Mouse (Mus musculus) limb, embryonic 13.5 days (tissue): ENCODE results near the gene Irf2bpl. TPM values are rescaled to one million over a fixed set of nuclear protein-coding genes. Genes with fewer than 3 reads are reported as not detected.

Source experiments
- ATAC-seq: fragments of 200-750 bp; cut with Nextera tagmentation; 2 replicates; pipeline ENCODE4 v1.8.0; 2017; ENCODE audit warnings: low read depth, moderate number of reproducible peaks, moderate TSS enrichment; ENCODE audit not compliant: low FRiP score
- H3K27ac ChIP-seq: fragments of 300-500 bp; sonication (generic); 2 replicates; pipeline ENCODE4 v1.5.1; 2015; ENCODE audit warnings: inconsistent platforms, mild to moderate bottlenecking, moderate library complexity
- H3K27me3 ChIP-seq: fragments of 300-500 bp; sonication (generic); 2 replicates; pipeline ENCODE4 v1.6.1; 2015; ENCODE audit warnings: mild to moderate bottlenecking, inconsistent platforms
- H3K36me3 ChIP-seq: fragments of 300-500 bp; sonication (generic); 2 replicates; pipeline ENCODE4 v1.6.1; 2015; ENCODE audit warnings: inconsistent platforms, mild to moderate bottlenecking, moderate library complexity
- H3K4me1 ChIP-seq: fragments of 300-500 bp; sonication (generic); 2 replicates; pipeline ENCODE4 v1.6.1; 2015; ENCODE audit warnings: inconsistent platforms
- H3K4me2 ChIP-seq: fragments of 300-500 bp; sonication (generic); replicated peaks from 2 replicates; pipeline ENCODE4 v1.6.1; 2015; ENCODE audit warnings: inconsistent platforms, mild to moderate bottlenecking, moderate library complexity
- H3K4me3 ChIP-seq: fragments of 300-500 bp; sonication (generic); 2 replicates; pipeline ENCODE4 v1.5.1; 2015; ENCODE audit warnings: moderate library complexity, mild to moderate bottlenecking, inconsistent platforms
- H3K9ac ChIP-seq: fragments of 300-500 bp; sonication (generic); 2 replicates; pipeline ENCODE4 v1.6.1; 2015; ENCODE audit warnings: mild to moderate bottlenecking, inconsistent platforms
- H3K9me3 ChIP-seq: fragments of 300-500 bp; sonication (generic); 2 replicates; pipeline ENCODE4 v1.6.1; 2016; ENCODE audit warnings: inconsistent platforms
- WGBS: fragments of 180-500 bp; shearing (Covaris S2); methylation state at CpG from one replicate; pipeline ENCODE4 v1.1.7; 2015; 5-methylcytosine and 5-hydroxymethylcytosine counted together
- polyA plus RNA-seq: library from polyadenylated mRNA; unstranded; fragments of >200 nt; fragmentation: Nextera tagmentation; extraction: Ambion mirVana; gene quantifications from 2 replicates; pipeline ENCODE4 v1.2.1, GENCODE M21; 2015

Gene Irf2bpl
- polyA plus RNA-seq: 39.2 and 41.2 TPM in 2 replicates

DNA sequence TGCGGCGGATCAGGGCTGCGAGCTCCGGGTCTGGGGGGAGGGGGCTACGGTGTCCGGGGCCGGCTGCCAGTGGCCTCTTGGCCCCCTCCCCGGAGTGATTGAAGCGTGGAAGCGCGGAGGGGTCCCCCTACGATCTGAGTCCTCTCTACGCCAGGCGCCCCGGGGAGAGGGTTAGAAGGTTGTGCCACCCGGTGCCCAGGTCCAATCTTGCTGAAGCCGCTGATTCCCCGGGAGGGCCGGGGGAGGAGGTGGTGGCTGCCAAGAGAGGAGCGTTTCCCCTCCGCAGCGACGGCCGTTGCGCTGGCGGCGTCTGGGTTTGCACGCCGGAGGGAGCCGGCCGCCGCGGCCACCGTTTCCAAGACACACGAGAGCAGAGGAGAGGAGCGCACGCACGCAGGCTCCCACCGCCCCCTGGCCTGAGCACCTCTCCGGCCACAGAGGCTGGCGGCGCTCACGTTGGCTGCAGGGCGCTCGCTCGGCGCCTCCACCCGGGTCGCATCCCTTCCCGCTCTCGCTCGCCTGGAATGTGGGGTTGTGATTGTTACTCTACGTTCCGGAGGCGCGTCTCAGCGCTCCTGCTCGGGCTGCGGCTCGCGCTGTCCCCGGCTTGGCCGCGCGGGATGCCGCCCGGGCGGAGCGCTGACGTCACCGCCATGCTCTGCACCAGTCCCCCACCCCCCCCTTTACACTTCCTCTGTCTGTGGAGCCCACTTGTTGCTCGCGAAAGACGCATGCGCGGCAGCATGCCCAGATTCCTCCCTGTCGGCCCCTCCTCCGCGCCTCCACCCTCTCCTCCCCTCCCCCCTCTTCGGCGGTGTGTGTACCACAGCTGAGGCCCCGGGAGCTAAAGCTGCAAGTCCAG, at the start of gene Irf2bpl:
Gene Irf2bpl (minus strand): TSS at position 602 of the 862 bp plus-strand sequence.
- H3K27me3 ChIP-seq: no peaks in the 10 kb centered on the region
- H3K4me1 ChIP-seq: peaks cover 66% of the 10 kb centered on the region
- peak within 1 kb of the TSS; percentile 92 for H3K4me3 ChIP-seq
- WGBS: under 1% methylated on average over 80 of the region's 82 CpGs
- peak within 1 kb of the TSS; percentile 99 for H3K4me2 ChIP-seq
- H3K36me3 ChIP-seq: peaks cover 10% of the 10 kb centered on the region
- H3K27ac ChIP-seq: peak within 1 kb of the TSS; percentile 100
- H3K9ac ChIP-seq: peak within 1 kb of the TSS; percentile 98
- H3K9me3 ChIP-seq: no peaks in the 10 kb centered on the region
- peak; percentile 89 for ATAC-seq

DNA sequence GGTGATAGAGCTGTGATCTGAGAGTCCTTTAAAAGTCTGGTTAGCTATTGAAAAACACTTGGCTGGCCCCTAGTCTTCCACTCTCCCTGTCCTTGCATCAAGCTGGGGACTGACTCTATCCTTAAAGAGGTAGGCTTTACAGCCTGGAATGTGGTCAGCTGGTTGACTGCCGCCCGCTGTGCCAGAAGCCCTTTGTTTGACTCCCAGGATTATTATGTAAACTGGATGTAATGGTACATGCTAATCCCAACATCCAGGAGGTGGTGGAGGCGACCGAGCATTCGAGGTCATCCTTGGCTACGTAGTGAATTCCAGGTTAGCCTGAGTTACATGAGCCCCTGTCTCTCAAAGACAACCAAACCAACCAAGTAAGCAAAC, 48.0 kb upstream of the Irf2bpl start:
- H3K36me3 ChIP-seq: no peaks in the 10 kb centered on the region
- H3K27ac ChIP-seq: no peak overlapping the region
- no peak for ATAC-seq
- H3K9me3 ChIP-seq: peaks cover 13% of the 10 kb centered on the region
- 0 out of 2 replicates have a peak, but pooled peaks cover 4% of the 10 kb centered on the region for H3K4me1 ChIP-seq
- 37% methylated on average over 6 of the region's 6 CpGs for WGBS
- no peak overlapping the region for H3K4me2 ChIP-seq
- H3K9ac ChIP-seq: no peak overlapping the region
- no peaks in the 10 kb centered on the region for H3K27me3 ChIP-seq
- no peak overlapping the region for H3K4me3 ChIP-seq

DNA sequence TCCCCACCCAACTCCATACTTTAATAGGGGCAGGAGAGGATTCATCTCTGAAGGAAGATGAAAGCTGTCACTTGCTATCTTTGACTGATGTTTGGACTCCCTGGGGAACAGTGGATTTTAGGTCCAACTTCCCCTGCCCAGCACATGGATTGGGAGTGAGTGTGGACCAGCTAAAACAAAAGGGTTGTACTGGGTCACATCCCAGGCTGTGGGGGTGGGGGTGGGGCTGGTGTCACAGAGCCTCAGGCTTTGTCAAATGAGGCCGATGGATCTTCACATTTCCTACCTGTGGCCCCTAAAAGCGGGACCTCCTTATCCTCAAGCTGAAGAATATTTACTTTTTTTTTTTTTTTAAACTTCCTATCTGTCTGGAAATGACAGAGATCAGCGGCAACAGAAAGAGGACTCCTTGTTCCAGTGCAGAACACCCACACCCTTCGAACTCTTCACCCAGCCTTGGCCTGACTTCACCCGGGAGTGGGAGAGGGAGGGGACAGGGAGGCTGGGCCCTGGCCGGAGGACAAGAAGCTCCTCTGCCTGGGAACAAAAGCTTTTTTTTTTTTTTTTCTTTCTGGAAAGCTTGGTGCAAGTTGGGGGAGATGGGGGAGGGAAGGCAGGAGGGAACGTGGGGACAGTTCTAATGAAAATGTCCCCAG, 47.4 kb upstream of the Irf2bpl start:
- Histone ChIP-seq H3K9me3 (peaks cover 13% of the 10 kb centered on the region), H3K27me3 (no peaks in the 10 kb centered on the region), H3K4me1 (0 out of 2 replicates have a peak, but pooled peaks cover 4% of the 10 kb centered on the region), H3K4me3 (no peak overlapping the region), H3K9ac (no peak overlapping the region), H3K4me2 (no peak overlapping the region), H3K27ac (no peak overlapping the region), H3K36me3 (no peaks in the 10 kb centered on the region)
- WGBS: 19% methylated on average over 7 of the region's 7 CpGs
- ATAC-seq: no peak

DNA sequence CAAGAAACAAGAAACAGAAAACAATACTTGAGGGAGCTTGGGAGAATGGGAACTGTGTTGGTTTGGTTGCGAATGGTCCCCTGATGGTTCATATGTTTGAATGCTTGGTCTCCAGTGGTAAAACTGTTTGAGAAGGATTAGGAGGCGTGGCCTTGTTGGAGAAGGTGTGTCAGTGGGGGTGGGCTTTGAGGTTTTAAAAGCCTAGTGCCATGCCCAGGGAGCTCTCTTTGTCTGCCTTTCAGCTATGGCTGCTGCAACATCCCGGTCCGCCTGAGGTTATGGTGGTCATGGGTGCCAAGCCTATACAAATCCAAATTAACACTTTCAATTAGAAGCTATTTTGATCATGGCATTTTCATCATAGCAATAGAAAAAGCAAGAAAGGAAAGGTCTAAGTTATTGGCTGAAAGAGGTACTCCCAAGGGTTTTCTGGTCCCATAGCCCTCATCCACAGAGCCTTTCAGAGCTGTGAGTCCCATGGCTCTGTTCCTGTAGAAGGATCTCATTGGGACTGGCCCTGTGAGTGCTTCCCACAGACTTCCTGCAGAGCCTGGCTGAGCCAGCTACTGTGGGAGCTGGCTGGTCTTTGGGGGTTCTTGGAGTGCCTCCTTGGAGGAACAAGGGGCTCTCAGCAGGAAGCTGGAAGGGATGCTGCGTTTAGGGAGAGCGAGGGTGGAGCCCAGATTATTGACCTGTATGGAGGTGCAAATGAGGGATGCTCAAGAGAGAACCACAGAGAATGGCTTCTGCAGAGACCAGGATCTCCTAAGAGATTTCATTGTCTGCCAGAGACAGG, 46.5 kb upstream of the Irf2bpl start:
- ATAC-seq: no peak
- Histone ChIP-seq H3K9me3 (peaks cover 13% of the 10 kb centered on the region), H3K27ac (no peak overlapping the region), H3K4me3 (no peak overlapping the region), H3K9ac (no peak overlapping the region), H3K36me3 (no peaks in the 10 kb centered on the region), H3K4me1 (0 out of 2 replicates have a peak, but pooled peaks cover 4% of the 10 kb centered on the region), H3K4me2 (no peak overlapping the region), H3K27me3 (no peaks in the 10 kb centered on the region)
- 81% methylated on average over 6 of the region's 6 CpGs for WGBS

DNA sequence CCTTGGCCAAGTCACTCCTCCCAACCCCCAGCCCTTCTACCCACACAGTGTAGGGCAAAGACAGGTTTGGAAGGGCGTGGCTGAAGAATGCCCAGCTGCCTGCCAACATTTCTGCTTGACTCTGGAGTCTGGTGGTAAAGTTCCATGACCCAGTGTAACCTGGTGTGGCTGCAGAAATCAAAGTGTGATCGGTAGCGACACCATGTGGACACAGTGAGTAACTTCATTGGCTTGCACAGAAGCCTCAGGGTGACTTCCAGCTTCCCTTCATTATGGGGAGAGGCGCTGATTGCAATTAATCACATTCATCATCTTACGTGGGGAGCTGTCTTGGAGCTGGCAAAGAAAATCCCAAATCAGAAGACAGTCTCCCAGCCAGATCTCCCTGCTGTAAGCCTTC, 39.2 kb upstream of the Irf2bpl start:
- ATAC-seq: peak; percentile 32
- no peak overlapping the region for H3K4me3 ChIP-seq
- no peaks in the 10 kb centered on the region for H3K36me3 ChIP-seq
- peaks cover 10% of the 10 kb centered on the region for H3K4me1 ChIP-seq
- H3K27me3 ChIP-seq: no peaks in the 10 kb centered on the region
- no peak overlapping the region for H3K27ac ChIP-seq
- no peak overlapping the region for H3K9ac ChIP-seq
- 3% methylated on average over 5 of the region's 5 CpGs for WGBS
- peaks cover 9% of the 10 kb centered on the region for H3K9me3 ChIP-seq
- H3K4me2 ChIP-seq: no peak overlapping the region

DNA sequence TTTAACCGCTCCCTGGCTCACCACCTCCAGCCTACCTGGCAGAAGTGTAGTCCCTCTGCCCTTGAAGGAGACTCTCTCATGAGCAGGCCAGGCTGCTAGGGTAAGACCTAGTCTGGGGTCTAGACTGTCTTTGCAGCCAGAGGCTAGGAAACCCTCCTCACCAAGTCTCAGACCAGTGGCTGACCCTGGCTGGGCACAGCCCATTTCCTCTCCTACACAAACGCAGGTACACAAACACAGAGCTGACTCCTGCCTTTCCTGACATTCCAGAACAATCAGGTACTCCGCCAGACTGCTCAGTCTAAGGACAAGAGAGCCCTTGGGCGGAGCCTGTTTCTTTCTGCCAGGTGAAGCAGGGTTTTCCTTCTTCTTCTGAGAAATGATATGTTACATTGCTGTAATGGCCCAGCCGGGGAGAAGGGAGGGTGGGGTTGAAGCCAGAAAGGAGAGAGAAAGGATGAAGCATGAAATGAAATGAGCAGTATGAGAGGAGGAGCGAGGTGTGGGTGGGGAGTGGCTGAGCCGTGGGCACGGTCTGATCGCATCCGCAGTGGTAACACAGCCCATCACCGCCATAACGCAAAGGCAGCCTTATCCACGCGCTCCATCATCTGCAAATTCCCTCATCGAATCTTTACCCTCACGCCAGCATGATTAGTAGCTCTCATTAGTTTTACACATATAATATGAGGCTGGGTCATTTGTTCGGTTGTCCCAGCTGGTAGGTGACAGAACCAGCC, 34.6 kb upstream of the Irf2bpl start:
- 78% methylated on average over 17 of the region's 17 CpGs for WGBS
- ATAC-seq: no peak

DNA sequence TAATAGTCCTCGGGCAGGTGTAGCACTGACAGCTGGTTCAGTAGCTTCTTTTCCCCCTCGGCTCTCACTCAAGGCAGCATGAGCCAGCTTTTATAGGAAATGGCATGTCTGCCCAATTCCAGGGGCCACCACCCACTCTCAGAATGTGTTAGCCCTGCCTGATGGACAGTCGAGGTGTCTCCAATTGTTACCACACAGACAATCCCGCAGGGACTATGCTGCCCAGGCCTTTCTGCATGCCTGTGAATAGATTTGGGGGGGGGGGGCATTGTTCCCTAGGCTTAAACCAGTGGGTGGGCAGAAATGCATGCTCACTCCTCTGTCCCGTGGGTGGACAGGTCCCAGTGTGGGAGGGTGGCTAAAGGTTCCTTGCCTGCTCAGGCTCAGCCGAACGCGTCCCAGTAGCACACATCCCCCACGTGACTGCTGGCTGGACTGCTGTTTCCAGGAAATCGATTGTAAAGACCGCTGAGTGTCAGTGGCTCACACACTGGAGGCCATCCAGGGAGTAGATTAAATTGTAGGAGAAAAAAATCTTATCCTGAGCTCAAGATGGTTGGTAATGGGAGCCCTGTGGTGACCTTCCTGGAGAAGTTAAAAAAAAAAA, 33.9 kb upstream of the Irf2bpl start:
- 29% methylated on average over 11 of the region's 11 CpGs for WGBS

More for the DNA sequence above, 34.6 kb upstream of the Irf2bpl start:
- Histone ChIP-seq H3K36me3 (no peaks in the 10 kb centered on the region), H3K9ac (no peak overlapping the region), H3K4me3 (no peak overlapping the region), H3K27me3 (peaks cover 3% of the 10 kb centered on the region), H3K4me2 (no peak overlapping the region), H3K9me3 (no peaks in the 10 kb centered on the region), H3K27ac (0 out of 2 replicates have a peak overlapping the region, but pooled peaks have one; percentile 7), H3K4me1 (peaks cover 23% of the 10 kb centered on the region)

DNA sequence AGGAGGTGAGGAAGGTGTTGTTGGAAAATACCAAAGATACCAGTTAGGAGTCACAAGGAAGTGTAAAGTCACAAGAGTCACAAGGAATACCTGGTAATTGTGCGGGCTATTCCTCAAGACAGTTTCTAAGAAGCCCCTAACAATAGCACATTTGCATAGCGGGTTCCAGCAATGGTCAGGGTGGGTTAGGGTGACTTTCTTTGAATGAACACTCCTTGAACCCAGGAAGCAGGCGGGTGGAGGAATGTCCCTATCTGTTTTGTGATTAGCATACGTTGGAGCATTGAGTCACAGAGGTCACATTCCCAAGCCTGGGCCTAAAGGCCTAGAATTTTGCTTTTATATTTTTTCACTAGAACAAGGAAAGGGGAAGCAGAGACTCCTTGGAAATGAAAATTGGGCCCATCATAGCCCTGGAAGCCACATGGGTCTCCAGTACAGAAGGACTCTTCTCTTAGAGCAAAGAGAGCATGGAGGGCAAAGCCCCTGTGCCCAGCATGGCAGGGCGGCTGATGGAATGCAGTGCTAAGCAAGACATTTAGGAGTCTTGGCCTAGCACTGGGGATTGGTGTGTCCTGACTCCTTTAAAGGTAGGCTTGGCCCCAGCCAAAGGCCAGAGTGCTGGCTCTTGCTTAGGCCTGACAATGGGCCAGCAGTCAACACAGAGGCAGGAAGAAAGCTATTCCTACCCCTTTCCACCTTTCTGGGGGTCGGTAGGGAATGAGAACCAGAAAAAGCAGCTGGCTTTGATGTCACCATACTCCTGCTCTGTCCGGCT, 32.4 kb upstream of the Irf2bpl start:
- WGBS: 79% methylated on average over 7 of the region's 7 CpGs
- Histone ChIP-seq H3K4me2 (no peak overlapping the region), H3K9me3 (no peaks in the 10 kb centered on the region), H3K4me1 (peaks cover 27% of the 10 kb centered on the region), H3K9ac (no peak overlapping the region), H3K4me3 (no peak overlapping the region), H3K36me3 (no peaks in the 10 kb centered on the region), H3K27ac (no peak overlapping the region), H3K27me3 (peaks cover 13% of the 10 kb centered on the region)
- ATAC-seq: no peak

More for the DNA sequence above, 33.9 kb upstream of the Irf2bpl start:
- 0 out of 2 replicates have a peak, but pooled peaks have one; percentile 16 for ATAC-seq
- no peak overlapping the region for H3K4me3 ChIP-seq
- H3K36me3 ChIP-seq: no peaks in the 10 kb centered on the region
- H3K27me3 ChIP-seq: peaks cover 10% of the 10 kb centered on the region
- H3K4me2 ChIP-seq: no peak overlapping the region
- no peak overlapping the region for H3K27ac ChIP-seq
- peak overlapping the region; percentile 25; the same call in 1 of the 2 replicates for H3K9ac ChIP-seq
- H3K4me1 ChIP-seq: peaks cover 17% of the 10 kb centered on the region
- H3K9me3 ChIP-seq: no peaks in the 10 kb centered on the region

DNA sequence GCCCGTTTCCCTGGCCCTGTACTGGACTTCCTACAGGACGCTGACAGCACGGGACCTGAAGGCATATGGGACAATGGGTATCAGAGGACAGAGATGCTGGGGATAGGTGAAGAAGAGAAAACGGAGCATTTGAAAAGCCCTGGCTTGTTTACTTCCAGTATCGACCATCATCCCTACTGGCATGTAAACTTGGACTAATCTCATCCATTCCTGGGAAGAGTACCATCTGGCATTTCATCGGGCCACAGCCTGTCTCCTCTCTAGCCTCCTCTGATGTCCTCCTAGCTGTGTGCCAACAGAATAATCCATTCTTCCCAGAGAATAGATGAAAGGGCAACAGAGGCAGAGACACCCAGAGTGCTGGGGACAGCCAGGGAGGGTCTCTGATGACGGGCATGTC, 31.0 kb upstream of the Irf2bpl start:
- Histone ChIP-seq H3K4me1 (peaks cover 35% of the 10 kb centered on the region), H3K36me3 (no peaks in the 10 kb centered on the region), H3K4me2 (no peak overlapping the region), H3K27me3 (peaks cover 13% of the 10 kb centered on the region), H3K9me3 (no peaks in the 10 kb centered on the region), H3K4me3 (no peak overlapping the region), H3K9ac (no peak overlapping the region), H3K27ac (no peak overlapping the region)
- 75% methylated on average over 7 of the region's 7 CpGs for WGBS
- ATAC-seq: no peak

DNA sequence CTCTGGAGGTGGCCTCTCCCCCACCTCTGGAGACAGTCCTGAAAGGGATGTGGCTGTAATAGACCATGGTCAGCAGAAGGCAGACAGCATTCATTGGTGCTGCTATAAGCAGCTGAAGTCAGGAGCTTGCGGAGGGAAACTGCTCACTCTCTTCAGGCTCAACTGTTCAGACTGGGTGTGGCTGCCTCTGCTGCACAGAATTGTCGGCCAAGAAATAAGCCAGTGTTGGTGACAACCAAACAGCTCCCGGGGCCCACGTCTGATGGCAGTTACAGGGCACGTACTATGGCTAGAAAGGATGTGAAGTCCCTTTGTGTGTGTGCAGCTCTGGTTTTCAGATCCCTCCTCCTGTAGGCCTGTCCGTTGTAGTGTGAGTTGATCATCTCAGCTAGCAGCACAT, 30.2 kb upstream of the Irf2bpl start:
- H3K4me1 ChIP-seq: peaks cover 39% of the 10 kb centered on the region
- H3K27me3 ChIP-seq: peaks cover 13% of the 10 kb centered on the region
- H3K36me3 ChIP-seq: no peaks in the 10 kb centered on the region
- no peak overlapping the region for H3K27ac ChIP-seq
- H3K4me2 ChIP-seq: no peak overlapping the region
- no peak overlapping the region for H3K9ac ChIP-seq
- 62% methylated on average over 6 of the region's 6 CpGs for WGBS
- no peak overlapping the region for H3K4me3 ChIP-seq
- H3K9me3 ChIP-seq: no peaks in the 10 kb centered on the region
- ATAC-seq: no peak
